Mouse (Mus musculus): ENCODE results near the gene Nceh1.
"Not testable (repeated sequence)": the region's sequence is repeated elsewhere in the genome, so short reads cannot be mapped to it uniquely, and the experiment has no call there.

Nceh1 gene

DNA sequence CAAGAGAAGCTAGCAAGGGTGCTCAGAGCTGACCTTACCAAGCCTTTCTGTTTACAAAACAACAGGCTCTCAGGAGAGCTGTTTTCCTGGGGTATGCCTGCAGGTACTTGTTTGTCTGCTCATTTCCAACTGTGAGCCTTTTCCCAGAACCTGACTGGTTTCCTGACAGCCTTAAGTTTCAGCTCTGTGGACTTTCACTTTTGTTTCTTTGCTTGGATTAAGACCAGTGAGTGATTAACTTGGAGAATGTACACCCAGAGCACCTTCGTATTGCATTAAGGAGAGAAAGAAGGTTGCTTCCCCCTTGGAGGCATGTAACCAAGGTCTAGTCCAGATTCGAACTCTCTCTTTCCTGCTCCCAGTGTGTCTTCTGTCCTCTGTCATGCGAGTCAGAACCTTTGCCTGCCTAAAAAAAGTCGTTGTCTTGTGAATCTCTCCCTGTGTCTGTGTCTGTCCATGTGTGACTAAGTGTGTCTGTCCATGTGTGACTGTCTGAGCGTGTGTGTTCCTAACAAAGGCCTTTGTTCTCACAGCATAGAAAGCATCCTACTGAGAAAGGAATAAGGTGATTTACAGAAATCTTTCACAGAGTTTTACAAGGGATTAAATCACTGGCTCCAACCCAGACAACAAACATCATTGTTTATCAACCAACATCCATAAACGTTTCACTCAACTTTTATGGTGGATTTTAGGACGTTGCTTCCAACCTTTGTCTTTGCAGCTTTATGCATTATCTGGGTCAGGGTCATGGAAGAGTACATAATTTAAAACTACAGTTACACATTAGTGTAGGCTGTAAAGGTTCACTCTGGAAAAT lies 90.4 kb downstream of the Nceh1 start:
- in situ Hi-C loops (cut with MboI, MseI) = loop anchor here (25.0 kb wide), 1 partner anchor 439 kb away; the partner anchor contains the start of gene Fndc3b

- in situ Hi-C loops (cut with MboI, MseI) = not testable (repeated sequence)
Measured at GRCm38 (mm10) chr3:27279286-27279925, 96.6 kb downstream of the Nceh1 start.

GRCm38 (mm10) chr3:27280280-27280749 lies 97.5 kb downstream of the Nceh1 start:
- in situ Hi-C loops (cut with MboI, MseI) = loop anchor here (5.0 kb wide), 1 partner anchor 57 kb away; no protein-coding TSS in a partner anchor

GRCm38 (mm10) chr3:27283071-27283713 lies 100.4 kb downstream of the Nceh1 start:
- in situ Hi-C loops (cut with MboI, MseI) = loop anchor here (5.0 kb wide), 1 partner anchor 54 kb away; no protein-coding TSS in a partner anchor

DNA sequence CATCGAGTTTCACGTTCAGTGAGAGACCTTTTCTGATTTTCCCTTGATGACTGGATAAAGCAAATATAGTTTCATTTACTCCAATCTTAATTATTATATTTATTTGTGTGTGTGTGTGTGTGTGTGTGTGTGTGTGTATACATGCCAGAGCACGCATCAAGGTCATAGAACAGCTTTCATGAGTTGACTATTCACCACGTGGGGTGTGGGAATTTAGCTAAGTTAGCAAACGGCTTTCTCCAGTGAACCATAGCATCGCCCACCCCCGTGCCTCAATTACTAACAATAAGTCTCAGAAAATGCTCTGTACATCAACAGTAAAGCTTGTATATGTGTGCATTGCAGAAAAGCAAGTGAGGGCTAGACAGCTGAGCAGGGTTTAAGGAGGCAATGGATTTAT lies 101.0 kb downstream of the Nceh1 start:
- in situ Hi-C loops (cut with MboI, MseI) = loop anchor here (5.0 kb wide), 1 partner anchor 54 kb away; no protein-coding TSS in a partner anchor

GRCm38 (mm10) chr3:27284227-27284626 lies 101.5 kb downstream of the Nceh1 start:
- in situ Hi-C loops (cut with MboI, MseI) = loop anchor here (5.0 kb wide), 1 partner anchor 53 kb away; no protein-coding TSS in a partner anchor

DNA sequence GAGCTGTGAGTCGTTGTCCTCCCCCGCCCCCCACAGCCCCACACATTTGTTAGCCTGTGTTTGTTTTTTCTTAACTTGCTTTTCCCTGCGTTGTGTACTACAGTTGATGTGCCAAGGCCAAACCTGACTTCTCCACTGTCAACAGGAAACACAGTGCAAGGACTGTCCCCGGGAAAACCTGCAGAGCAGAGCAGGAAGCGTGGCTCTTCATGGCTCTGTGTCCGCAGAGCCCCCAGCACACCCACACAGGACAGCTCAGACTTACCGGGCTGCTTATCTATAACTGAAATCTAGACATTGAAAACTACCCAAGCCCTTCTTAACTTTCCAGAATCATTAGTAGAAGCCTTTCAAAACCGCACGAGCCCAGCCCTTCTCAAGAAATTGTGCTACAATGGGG lies 102.3 kb downstream of the Nceh1 start:
- in situ Hi-C loops (cut with MboI, MseI) = no loop called here

DNA sequence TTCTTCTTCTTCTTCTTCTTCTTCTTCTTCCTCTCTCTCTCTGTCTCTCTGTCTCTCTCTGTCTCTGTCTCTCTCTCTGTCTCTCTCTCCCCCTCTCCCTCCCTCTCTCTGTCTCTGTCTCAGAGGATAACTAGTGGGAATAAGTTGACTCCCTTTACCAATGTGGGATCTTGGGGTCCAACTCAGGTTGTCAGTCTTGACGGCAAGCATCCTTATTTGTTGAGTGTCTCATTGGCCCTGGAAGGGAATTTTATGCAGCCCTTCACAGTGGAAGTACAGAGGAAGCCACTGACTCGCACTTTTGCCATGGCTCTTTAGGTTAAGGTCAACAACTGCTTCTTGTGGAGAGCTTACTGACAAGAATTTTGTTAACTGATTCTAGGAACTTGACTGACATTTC lies 105.5 kb downstream of the Nceh1 start:
- in situ Hi-C loops (cut with MboI, MseI) = no loop called here

- in situ Hi-C loops (cut with MboI, MseI) = no loop called here
Measured at GRCm38 (mm10) chr3:27288909-27289308, 106.1 kb downstream of the Nceh1 start.

- in situ Hi-C loops (cut with MboI, MseI) = no loop called here
Measured at GRCm38 (mm10) chr3:27290285-27290684, 107.5 kb downstream of the Nceh1 start.

GRCm38 (mm10) chr3:27290945-27291344 lies 108.2 kb downstream of the Nceh1 start:
- in situ Hi-C loops (cut with MboI, MseI) = not testable (repeated sequence)

DNA sequence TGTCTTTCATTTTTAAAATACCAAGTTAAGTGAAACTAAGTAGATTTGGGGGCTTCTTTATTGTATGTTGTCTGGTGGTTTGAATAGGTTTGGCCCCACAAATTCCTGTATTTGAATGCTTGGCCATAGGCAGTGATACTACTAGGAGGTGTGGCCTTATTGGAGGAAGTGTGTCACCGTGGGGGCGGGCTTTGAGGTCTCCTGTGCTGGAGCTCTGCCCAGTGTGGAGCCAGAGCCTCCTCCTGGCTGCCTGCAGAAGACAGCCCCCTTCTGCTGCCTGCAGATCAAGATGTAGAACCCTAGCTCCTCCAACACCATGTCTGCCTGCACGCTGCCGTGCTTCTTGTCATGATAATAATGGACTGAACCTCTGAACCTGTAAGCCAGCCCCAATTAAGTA lies 108.6 kb downstream of the Nceh1 start:
- in situ Hi-C loops (cut with MboI, MseI) = not testable (repeated sequence)

GRCm38 (mm10) chr3:27293645-27294385 lies 111.0 kb downstream of the Nceh1 start:
- in situ Hi-C loops (cut with MboI, MseI) = no loop called here

GRCm38 (mm10) chr3:27300451-27300850 lies 117.7 kb downstream of the Nceh1 start:
- in situ Hi-C loops (cut with MboI, MseI) = no loop called here

DNA sequence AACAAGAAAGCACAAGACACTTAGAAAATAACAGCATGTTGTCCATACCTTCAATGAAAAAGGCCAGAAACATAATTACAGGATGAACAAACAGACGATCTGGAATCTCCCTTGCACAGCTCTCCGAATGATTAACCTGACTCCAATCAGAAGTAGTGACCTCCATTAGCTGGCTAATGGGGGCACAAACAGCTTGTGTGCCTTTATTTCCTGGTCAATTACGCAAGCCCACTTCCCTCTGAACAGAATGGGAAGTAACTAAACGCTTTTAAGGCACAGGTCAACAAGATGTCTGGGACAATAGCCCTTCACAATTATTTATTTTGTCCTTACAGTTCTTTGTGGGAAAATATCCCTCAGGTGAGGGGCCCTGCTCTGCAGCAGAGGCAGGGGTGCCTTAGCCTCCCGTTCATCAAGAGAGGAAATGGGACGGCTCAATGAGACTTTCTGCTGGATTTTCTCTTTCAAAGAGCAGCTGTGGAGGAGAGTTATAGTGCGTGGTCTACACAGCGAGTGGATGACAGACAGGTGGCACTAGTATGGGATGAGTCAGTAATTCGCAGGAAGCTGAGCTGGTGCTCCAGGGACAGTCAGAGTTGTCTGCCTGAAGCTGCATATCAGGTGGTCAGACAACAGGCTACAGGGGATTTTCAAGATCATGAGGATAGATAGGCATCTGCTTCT lies 119.7 kb downstream of the Nceh1 start:
- in situ Hi-C loops (cut with MboI, MseI) = no loop called here

- in situ Hi-C loops (cut with MboI, MseI) = no loop called here
Measured at GRCm38 (mm10) chr3:27306815-27307214, 124.0 kb downstream of the Nceh1 start.

GRCm38 (mm10) chr3:27310973-27311372 lies 128.2 kb downstream of the Nceh1 start:
- in situ Hi-C loops (cut with MboI, MseI) = no loop called here

- in situ Hi-C loops (cut with MboI, MseI) = no loop called here
Measured at GRCm38 (mm10) chr3:27311475-27311874, 128.7 kb downstream of the Nceh1 start.

- in situ Hi-C loops (cut with MboI, MseI) = no loop called here
Measured at GRCm38 (mm10) chr3:27314506-27315164, 131.9 kb downstream of the Nceh1 start.

- in situ Hi-C loops (cut with MboI, MseI) = no loop called here
Measured at GRCm38 (mm10) chr3:27316559-27317287, 134.0 kb downstream of the Nceh1 start, which contains the start of gene Tnfsf10. TSS of gene Tnfsf10 (plus strand) at chr3:27317028.

Data from regulatory T cell (primary cell).